Mouse (Mus musculus) heart, postnatal 25 days (tissue): ENCODE measurements around the gene Gjb4. TPM values are rescaled to one million over a fixed set of nuclear protein-coding genes. Genes with fewer than 3 reads are reported as not detected.

ENCODE experiments used
- DNase-seq: peaks from one replicate; pipeline ENCODE4 v3.0.0; 2022; ENCODE audit warnings: low spot score
- intact Hi-C: fragments of 180-260 bp; cut with DNase I; formaldehyde crosslinking; loops from one replicate; pipeline ENCODE4 v1.15.1; 2025
- total RNA-seq, 2 experiments: library from RNA; stranded (reverse); gene quantifications; 2 replicates each; pipeline ENCODE4 v1.2.3; 2021

Gene Gjb4
- total RNA-seq, 2 experiments from 2014 or later: not detected

DNA sequence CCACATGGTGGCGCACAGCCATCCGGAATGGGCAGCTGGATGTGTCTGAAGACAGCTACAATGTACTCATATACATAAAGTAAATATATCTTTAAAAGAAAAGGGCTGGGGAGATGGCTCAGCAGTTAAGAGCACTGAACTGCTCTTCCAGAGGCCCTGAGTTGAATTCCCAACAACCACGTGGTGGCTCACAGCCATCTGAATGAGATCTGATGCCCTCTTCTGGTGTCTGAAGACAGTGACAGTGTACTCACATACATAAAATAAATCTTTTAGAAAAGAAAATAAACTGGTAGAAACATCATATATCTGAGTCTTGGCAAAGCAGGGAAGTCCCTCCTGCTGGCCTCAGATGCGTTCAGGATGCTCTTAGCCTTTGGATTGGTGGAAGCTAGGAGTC lies 36.7 kb downstream of the Gjb4 start:
- DNase-seq: no peak
- intact Hi-C loops: loop anchor here (1.0 kb wide), 1 partner anchor 67 kb away; no protein-coding TSS in a partner anchor

DNA sequence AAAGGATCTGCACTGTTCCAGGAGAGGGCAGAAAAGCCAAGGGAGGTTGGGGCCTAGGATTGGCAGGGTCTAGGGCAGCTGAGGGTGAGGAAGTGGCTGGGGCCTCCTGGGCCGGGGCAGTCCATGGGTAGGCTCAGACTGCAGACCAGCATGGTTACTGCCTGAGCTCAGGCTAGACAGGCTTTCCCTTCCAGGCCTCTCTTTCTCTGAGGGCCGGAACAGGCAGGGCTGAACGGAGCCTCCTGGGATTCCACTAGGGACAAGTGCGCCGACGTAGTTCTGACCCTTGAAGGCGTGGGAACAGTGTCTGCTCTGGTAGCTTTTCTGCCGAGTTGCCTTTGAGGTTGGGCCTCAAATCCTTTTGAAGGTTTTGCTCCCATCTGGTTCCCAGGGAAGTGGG lies 38.1 kb downstream of the Gjb4 start:
- intact Hi-C loops: no loop called here
- DNase-seq: no peak

DNA sequence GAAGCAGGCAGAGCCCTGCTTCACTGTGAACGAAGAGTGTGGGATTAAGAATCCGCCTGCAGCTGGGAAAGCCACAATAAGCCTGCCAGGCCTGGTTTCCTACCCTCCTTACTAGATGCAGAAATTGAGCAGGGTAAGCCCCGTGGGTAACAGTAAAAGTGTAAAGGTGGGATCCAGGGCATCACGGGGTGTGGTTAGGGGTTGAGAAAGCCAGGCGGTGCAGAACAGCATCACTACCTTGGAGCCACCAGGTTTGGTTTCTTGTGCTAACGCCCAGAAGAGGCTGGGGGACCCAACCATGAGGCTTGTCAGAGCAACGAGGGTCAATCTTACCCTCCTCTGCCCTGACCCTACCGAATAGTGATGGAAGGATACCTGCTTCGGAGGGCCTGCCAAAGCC lies 39.3 kb downstream of the Gjb4 start:
- intact Hi-C loops: no loop called here
- DNase-seq: no peak

DNA sequence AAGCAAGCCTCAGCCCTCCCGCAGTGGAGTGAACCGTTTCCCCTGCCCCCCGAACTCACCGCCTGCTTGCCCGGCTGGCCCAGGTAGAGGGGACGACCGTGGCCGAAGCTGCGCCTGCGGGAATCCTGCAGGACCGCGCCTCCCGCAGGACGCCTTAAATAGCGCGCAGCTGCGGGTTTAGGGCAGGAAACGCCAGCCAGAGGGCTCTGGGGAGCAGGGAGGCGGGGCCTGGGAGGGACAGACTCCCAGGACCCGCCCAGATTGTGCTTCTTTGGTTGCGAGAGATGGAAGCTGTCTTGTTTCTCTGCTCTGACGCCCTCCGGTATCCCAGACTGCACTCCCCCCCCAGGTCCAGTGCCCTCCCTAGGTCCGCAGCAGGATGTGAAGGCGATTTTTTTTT lies 40.0 kb downstream of the Gjb4 start, which contains the start of gene Gja4:
Gene Gja4 (minus strand): TSS at position 179 of the 400 bp plus-strand sequence.
- intact Hi-C loops: loop anchor here (2.0 kb wide), 1 partner anchor 35 kb away; no protein-coding TSS in a partner anchor
- peak; percentile 75 for DNase-seq

DNA sequence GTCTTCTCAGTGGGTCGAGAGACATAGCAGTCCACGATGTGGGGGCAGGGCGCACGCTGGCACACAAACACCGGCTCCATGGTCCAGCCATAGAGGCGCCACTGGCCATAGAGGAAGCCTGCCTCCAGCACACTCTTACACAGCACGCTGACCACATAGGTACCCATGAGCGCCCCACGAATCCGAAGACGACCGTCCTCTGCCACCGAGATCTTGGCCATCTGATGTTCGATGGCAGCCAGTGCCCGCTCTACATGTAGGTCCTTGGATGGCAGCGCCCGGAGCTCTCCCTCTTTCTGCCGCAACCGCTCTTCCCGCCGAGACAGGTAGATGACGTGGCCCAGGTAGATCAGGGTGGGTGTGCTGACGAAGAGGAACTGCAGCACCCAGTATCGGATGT lies 41.5 kb downstream of the Gjb4 start:
- intact Hi-C loops: loop anchor here (2.0 kb wide), 1 partner anchor 34 kb away; no protein-coding TSS in a partner anchor
- no peak for DNase-seq

DNA sequence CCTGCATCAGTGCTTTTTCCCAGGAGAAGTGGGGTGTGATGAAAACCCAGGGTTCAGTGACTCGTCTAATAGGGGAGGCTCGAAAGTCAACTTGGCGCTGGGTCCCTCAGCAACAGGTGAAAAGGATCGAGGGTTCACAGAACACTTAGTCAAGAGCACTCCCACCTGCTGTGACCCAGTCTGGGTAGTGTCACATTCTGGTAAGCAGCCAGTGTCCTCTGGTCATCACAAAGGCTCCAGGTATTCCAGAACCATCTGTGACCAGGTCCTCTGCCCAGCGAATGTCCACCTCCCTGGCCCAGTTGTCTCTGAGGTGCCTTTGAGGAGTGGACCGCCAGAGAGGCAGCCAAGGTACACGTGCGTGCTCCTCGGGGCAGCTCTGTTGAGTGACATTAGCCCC lies 42.3 kb downstream of the Gjb4 start:
- no peak for DNase-seq
- intact Hi-C loops: no loop called here

DNA sequence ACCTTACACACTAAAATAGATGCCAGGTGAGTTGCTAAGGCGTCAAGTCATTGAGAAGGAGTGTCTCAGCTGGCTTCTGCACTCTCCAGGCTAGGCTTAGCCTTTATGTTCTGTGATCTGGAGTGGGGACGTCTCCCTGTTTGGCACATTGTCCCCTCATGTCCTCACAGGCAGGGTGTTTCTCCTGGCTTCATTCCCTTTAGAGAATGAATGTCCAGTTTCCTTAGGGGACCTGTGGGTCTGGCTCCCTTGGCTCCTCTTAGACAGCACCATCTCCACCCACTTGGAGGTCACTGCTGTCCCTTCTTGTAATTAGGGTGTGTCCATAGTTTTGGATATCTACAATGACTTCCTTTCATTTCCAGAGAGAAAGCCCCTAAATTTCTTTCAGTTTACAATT lies 47.0 kb downstream of the Gjb4 start:
- intact Hi-C loops: no loop called here
- no peak for DNase-seq

DNA sequence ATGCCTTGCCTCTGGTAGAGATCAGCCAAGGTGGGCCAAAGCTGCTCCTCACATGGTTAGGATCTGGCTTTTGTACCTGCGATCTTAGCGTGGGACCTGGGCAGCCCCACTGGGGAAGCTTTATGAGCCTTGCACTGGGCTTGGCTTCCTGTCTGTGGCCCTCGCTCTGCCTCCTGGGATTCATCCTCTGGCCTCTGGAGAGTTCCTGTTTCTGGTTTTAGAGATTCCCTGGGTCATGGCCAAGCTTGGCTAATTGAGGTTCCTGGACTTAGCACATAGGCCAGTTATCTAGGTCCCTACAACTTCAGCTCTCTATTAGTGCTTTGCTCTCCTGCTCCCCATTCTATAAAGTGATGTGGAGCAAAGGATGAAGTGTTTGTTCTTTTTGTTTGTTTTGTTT lies 50.1 kb downstream of the Gjb4 start:
- intact Hi-C loops: no loop called here

More for the DNA sequence above, 50.1 kb downstream of the Gjb4 start:
- DNase-seq: no peak

Other genes starting within 250 kb of the Gjb4 start
- 1 to 10 TPM; 1.5 TPM for gene Tmem35b, start 230.4 kb downstream of the Gjb4 start, total RNA-seq
- under 1 TPM; 0.10 to 0.48 TPM for gene Dlgap3, start 184.9 kb downstream of the Gjb4 start, total RNA-seq
- gene Smim12, start 110.3 kb downstream of the Gjb4 start, total RNA-seq: 10 to 100 TPM; 49.2 to 50.6 TPM
- 10 to 100 TPM; 11.1 to 12.5 TPM for gene Gja4, start 40.0 kb downstream of the Gjb4 start, total RNA-seq
- gene Gjb3, start 23.2 kb downstream of the Gjb4 start, total RNA-seq: under 1 TPM in 1 of 2 experiments, not detected in 1; 0.13 TPM
- under 1 TPM in 1 of 2 experiments, not detected in 1; 0.45 TPM for gene Gjb5, start 4.1 kb upstream of the Gjb4 start, total RNA-seq